Mouse (Mus musculus): ENCODE measurements around the gene Alg14.

Alg14 gene

GRCm38 (mm10) chr3:121336234-121336890 lies 44.8 kb downstream of the Alg14 start:
- DNase-seq (ENCODE audit: low read depth, low spot score) = no peak

GRCm38 (mm10) chr3:121338687-121339086 lies 47.1 kb downstream of the Alg14 start:
- no peak for DNase-seq (ENCODE audit: low read depth, low spot score)

GRCm38 (mm10) chr3:121340321-121340761 lies 48.8 kb downstream of the Alg14 start:
- DNase-seq (ENCODE audit: low read depth, low spot score) = no peak

GRCm38 (mm10) chr3:121343224-121343623 lies 51.7 kb downstream of the Alg14 start:
- DNase-seq (ENCODE audit: low read depth, low spot score) = no peak

- DNase-seq (ENCODE audit: low read depth, low spot score) = no peak
Observed at GRCm38 (mm10) chr3:121344056-121344945, 52.7 kb downstream of the Alg14 start.

- no peak for DNase-seq (ENCODE audit: low read depth, low spot score)
Observed at GRCm38 (mm10) chr3:121344951-121345642, 53.5 kb downstream of the Alg14 start.

- DNase-seq (ENCODE audit: low read depth, low spot score) = no peak
Observed at GRCm38 (mm10) chr3:121345643-121346000, 54.0 kb downstream of the Alg14 start.

- no peak for DNase-seq (ENCODE audit: low read depth, low spot score)
Observed at GRCm38 (mm10) chr3:121346507-121347267, 55.1 kb downstream of the Alg14 start.

GRCm38 (mm10) chr3:121348792-121349191 lies 57.2 kb downstream of the Alg14 start:
- DNase-seq (ENCODE audit: low read depth, low spot score) = no peak

- peak; percentile 58 for DNase-seq (ENCODE audit: low read depth, low spot score)
Observed at GRCm38 (mm10) chr3:121349334-121350169, 58.0 kb downstream of the Alg14 start.

- no peak for DNase-seq (ENCODE audit: low read depth, low spot score)
Observed at GRCm38 (mm10) chr3:121351257-121351656, 59.7 kb downstream of the Alg14 start.

- DNase-seq (ENCODE audit: low read depth, low spot score) = no peak
Observed at GRCm38 (mm10) chr3:121354281-121354680, 62.7 kb downstream of the Alg14 start.

- DNase-seq (ENCODE audit: low read depth, low spot score) = no peak
Observed at GRCm38 (mm10) chr3:121354861-121355470, 63.4 kb downstream of the Alg14 start.

GRCm38 (mm10) chr3:121355569-121355968 lies 64.0 kb downstream of the Alg14 start:
- DNase-seq (ENCODE audit: low read depth, low spot score) = no peak

- no peak for DNase-seq (ENCODE audit: low read depth, low spot score)
Observed at GRCm38 (mm10) chr3:121356111-121356510, 64.5 kb downstream of the Alg14 start.

GRCm38 (mm10) chr3:121357030-121357429 lies 65.5 kb downstream of the Alg14 start:
- DNase-seq (ENCODE audit: low read depth, low spot score) = no peak

- DNase-seq (ENCODE audit: low read depth, low spot score) = no peak
Observed at GRCm38 (mm10) chr3:121358285-121358684, 66.7 kb downstream of the Alg14 start.

- DNase-seq (ENCODE audit: low read depth, low spot score) = no peak
Observed at GRCm38 (mm10) chr3:121358850-121359249, 67.3 kb downstream of the Alg14 start.

- no peak for DNase-seq (ENCODE audit: low read depth, low spot score)
Observed at GRCm38 (mm10) chr3:121359272-121359671, 67.7 kb downstream of the Alg14 start.

- no peak for DNase-seq (ENCODE audit: low read depth, low spot score)
Observed at GRCm38 (mm10) chr3:121362002-121362401, 70.4 kb downstream of the Alg14 start.

Measured in retina, postnatal 7 days (tissue).